Comparison of ENCODE assay signal across 9 mouse cellular contexts in genomic region chr11:38747549-38747948, GRCm38 (mm10).
DNase-seq lines count a peak whose midpoint lies in the region; ATAC-seq and TF ChIP-seq lines count a peak whose summit lies in the region.
"Had no signal": no experiment of that assay in that cellular context is flagged by ENCODE, and none has a peak within 500 bp of the region (broad histone marks: within the 10 kb centered on the region; RNA-seq: fewer than 3 reads in every experiment).

No protein-coding gene starts in this region.

- H3K4me1 ChIP-seq in lung, adult 2 months (ENCODE audit: control insufficient read depth, insufficient read depth, low read length) = no peaks in the 10 kb centered on the region
- H3K4me1 ChIP-seq: neural tube, embryonic 13.5 days had no signal

- WGBS in lung, adult 2 months = 37% methylated on average over 3 of the region's 3 CpGs

- TF ChIP-seq CTCF in lung, adult 2 months (IDR thresholded peaks at IDR 0.05; ENCODE audit: insufficient read depth, low read length) = no peak

- no peak for TF ChIP-seq POLR2A in lung, adult 2 months (IDR thresholded peaks at IDR 0.05; ENCODE audit: borderline replicate concordance, extremely low read depth, low read depth, low read length)

- intact Hi-C loops in left cerebral cortex, postnatal 14 days (cut with DNase I) = no loop called here

- peak; percentile 1 for DNase-seq in adrenal gland, adult 8-10 months
- no peak for DNase-seq in adrenal gland, adult 18-20 months (ENCODE audit: low spot score in 2 of 2)
- peak; percentile 6 for DNase-seq in lung, adult 2 months
- DNase-seq in lung, adult 18-20 months = no peak
- DNase-seq in embryo, embryonic 11.5 days (ENCODE audit: low read depth, low spot score) = peak; percentile 22
- DNase-seq in left cerebral cortex, postnatal 14 days (ENCODE audit: low spot score in 2 of 2) = peak; percentile 3 to 37
- DNase-seq in B cell, adult 2 months = no peak

- no peak for ATAC-seq in megakaryocyte-erythroid progenitor cell, adult 5-6 weeks (replicated peaks; ENCODE audit: low FRiP score, low TSS enrichment, poor library complexity, severe bottlenecking)

- H3K4me3 ChIP-seq in lung, adult 2 months (replicated peaks; ENCODE audit: extremely low read depth, low read depth, low read length) = no peak overlapping the region
- H3K4me3 ChIP-seq: neural tube, embryonic 13.5 days had no signal

Comparison
In these comparisons a context has a peak if more than half of its experiments do, and no peak if none do; other contexts are left out.
1. DNase-seq: peak in adrenal gland, adult 8-10 months (single experiment), lung, adult 2 months (single experiment), embryo, embryonic 11.5 days (single experiment) and left cerebral cortex, postnatal 14 days (2 of 2); none in adrenal gland, adult 18-20 months (0 of 2), lung, adult 18-20 months (0 of 2) and B cell, adult 2 months (0 of 2).